Mouse (Mus musculus) heart, embryonic 14.5 days (tissue): ENCODE measurements around the gene Mctp2. TPM values are rescaled to one million over a fixed set of nuclear protein-coding genes. Genes with fewer than 3 reads are reported as not detected.

Experiments
- ATAC-seq: fragments of 200-750 bp; cut with Nextera tagmentation; 2 replicates; pipeline ENCODE4 v1.8.0; 2017; ENCODE audit warnings: low read depth, moderate TSS enrichment; ENCODE audit not compliant: insufficient number of reproducible peaks, insufficient read depth, low FRiP score
- H3K27ac ChIP-seq, 2 experiments: fragments of 200-500 bp in 1 of 2; fragments of 300-500 bp in 1 of 2; sonication (generic) in 1 of 2; replicated peaks in 1 of 2; 2 replicates each; pipeline ENCODE4 v1.5.1; 2012 to 2014; ENCODE audit warnings: low read depth in 2 of 2, low read length in 2 of 2, control low read depth in 1 of 2, mild to moderate bottlenecking in 1 of 2, mixed read lengths in 1 of 2; ENCODE audit not compliant: control insufficient read depth in 1 of 2, insufficient read depth in 1 of 2
- H3K27me3 ChIP-seq: fragments of 300-500 bp; sonication (generic); 2 replicates; pipeline ENCODE4 v1.6.1; 2014; ENCODE audit warnings: mild to moderate bottlenecking, low read length, control low read depth; ENCODE audit not compliant: control insufficient read depth, insufficient read depth
- H3K36me3 ChIP-seq: fragments of 300-500 bp; sonication (generic); 2 replicates; pipeline ENCODE4 v1.6.1; 2014; ENCODE audit warnings: mild to moderate bottlenecking, control low read depth, low read length, mixed read lengths; ENCODE audit not compliant: control insufficient read depth, insufficient read depth
- H3K4me1 ChIP-seq, 2 experiments: fragments of 200-500 bp in 1 of 2; fragments of 300-500 bp in 1 of 2; sonication (generic) in 1 of 2; 2 replicates each; pipeline ENCODE4 v1.6.1; 2012 to 2014; ENCODE audit warnings: low read length in 2 of 2, control low read depth in 1 of 2, mixed read lengths in 1 of 2; ENCODE audit not compliant: control insufficient read depth in 2 of 2, insufficient read depth in 2 of 2
- H3K4me2 ChIP-seq: fragments of 300-500 bp; sonication (generic); 2 replicates; pipeline ENCODE4 v1.6.1; 2014; ENCODE audit warnings: mild to moderate bottlenecking, low read length
- H3K4me3 ChIP-seq, 2 experiments: fragments of 200-500 bp in 1 of 2; fragments of 300-500 bp in 1 of 2; sonication (generic) in 1 of 2; 2 replicates each; pipeline ENCODE4 v1.5.1; 2012 to 2014; ENCODE audit warnings: low read length in 2 of 2, mild to moderate bottlenecking in 2 of 2, control low read depth in 1 of 2, low read depth in 1 of 2, moderate library complexity in 1 of 2; ENCODE audit not compliant: control insufficient read depth in 1 of 2, insufficient read depth in 1 of 2
- H3K9ac ChIP-seq: fragments of 300-500 bp; sonication (generic); 2 replicates; pipeline ENCODE4 v1.6.1; 2014; ENCODE audit warnings: mild to moderate bottlenecking, low read length
- H3K9me3 ChIP-seq: fragments of 300-500 bp; sonication (generic); 2 replicates; pipeline ENCODE4 v1.6.1; 2016; ENCODE audit warnings: low read length, control low read depth; ENCODE audit not compliant: control insufficient read depth
- WGBS: fragments of 180-500 bp; shearing (Covaris S2); extraction: QIAGEN DNeasy Blood & Tissue Kit; methylation state at CpG from one replicate; pipeline ENCODE4 v1.1.7; 2014; 5-methylcytosine and 5-hydroxymethylcytosine counted together
- polyA plus RNA-seq: library from polyadenylated mRNA; unstranded; fragments of >200 nt; fragmentation: Nextera tagmentation; extraction: Ambion mirVana; gene quantifications from 2 replicates; pipeline ENCODE4 v1.2.1, GENCODE M21; 2014

Gene Mctp2
- polyA plus RNA-seq, 1 experiment from 2014 or later = 0.99 TPM

- Histone ChIP-seq H3K9me3 (no peaks in the 10 kb centered on the region), H3K36me3 (no peaks in the 10 kb centered on the region), H3K4me1 (no peaks in the 10 kb centered on the region), H3K9ac (no peak overlapping the region), H3K4me3 (no peak overlapping the region), H3K27ac (no peak overlapping the region), H3K27me3 (no peaks in the 10 kb centered on the region), H3K4me2 (no peak overlapping the region)
- no peak for ATAC-seq
- WGBS = 79% methylated on average over 5 of the region's 5 CpGs
These were observed 90.7 kb downstream of the Mctp2 start for GRCm38 (mm10) chr7:72215563-72216215.

- Histone ChIP-seq H3K27me3 (no peaks in the 10 kb centered on the region), H3K27ac (no peak overlapping the region), H3K36me3 (no peaks in the 10 kb centered on the region), H3K9ac (no peak overlapping the region), H3K4me1 (peaks cover 4 to 10% of the 10 kb centered on the region in 2 experiments; a peak in 1 of 4 replicates), H3K4me3 (no peak overlapping the region), H3K9me3 (no peaks in the 10 kb centered on the region), H3K4me2 (no peak overlapping the region)
- WGBS = 72% methylated on average over 5 of the region's 5 CpGs
- no peak for ATAC-seq
These were observed 96.2 kb downstream of the Mctp2 start for GRCm38 (mm10) chr7:72210201-72210600.

- Histone ChIP-seq H3K27me3 (no peaks in the 10 kb centered on the region), H3K4me3 (no peak overlapping the region), H3K4me2 (no peak overlapping the region), H3K9ac (no peak overlapping the region), H3K36me3 (no peaks in the 10 kb centered on the region), H3K9me3 (no peaks in the 10 kb centered on the region), H3K4me1 (peaks cover 4 to 10% of the 10 kb centered on the region in 2 experiments; a peak in 1 of 4 replicates), H3K27ac (no peak overlapping the region)
- ATAC-seq = no peak
- 55% methylated on average over 5 of the region's 5 CpGs for WGBS
These were observed 97.1 kb downstream of the Mctp2 start for GRCm38 (mm10) chr7:72209296-72209695.

- WGBS = 63% methylated on average over 6 of the region's 6 CpGs
These were observed 99.6 kb downstream of the Mctp2 start for GRCm38 (mm10) chr7:72206841-72207240.

GRCm38 (mm10) chr7:72195709-72196108, 110.7 kb downstream of the Mctp2 start:
- Histone ChIP-seq H3K4me1 (no peaks in the 10 kb centered on the region), H3K9me3 (no peaks in the 10 kb centered on the region), H3K27me3 (no peaks in the 10 kb centered on the region), H3K4me2 (no peak overlapping the region), H3K27ac (no peak overlapping the region), H3K36me3 (no peaks in the 10 kb centered on the region), H3K4me3 (no peak overlapping the region), H3K9ac (no peak overlapping the region)
- no peak for ATAC-seq
- 65% methylated on average over 1 of the region's 1 CpGs for WGBS

More at GRCm38 (mm10) chr7:72206841-72207240, 99.6 kb downstream of the Mctp2 start:
- H3K27me3 ChIP-seq = no peaks in the 10 kb centered on the region
- H3K36me3 ChIP-seq = no peaks in the 10 kb centered on the region
- no peak overlapping the region for H3K4me3 ChIP-seq
- peaks cover 4 to 10% of the 10 kb centered on the region in 2 experiments; a peak in 1 of 4 replicates for H3K4me1 ChIP-seq
- no peak overlapping the region for H3K4me2 ChIP-seq
- ATAC-seq = no peak
- no peak overlapping the region for H3K9ac ChIP-seq
- no peaks in the 10 kb centered on the region for H3K9me3 ChIP-seq
- no peak overlapping the region for H3K27ac ChIP-seq

GRCm38 (mm10) chr7:72193304-72193703, 113.1 kb downstream of the Mctp2 start:
- ATAC-seq = no peak
- Histone ChIP-seq H3K4me2 (no peak overlapping the region), H3K4me3 (no peak overlapping the region), H3K9me3 (no peaks in the 10 kb centered on the region), H3K9ac (no peak overlapping the region), H3K4me1 (no peaks in the 10 kb centered on the region), H3K36me3 (no peaks in the 10 kb centered on the region), H3K27ac (no peak overlapping the region), H3K27me3 (no peaks in the 10 kb centered on the region)
- WGBS = 61% methylated on average over 1 of the region's 1 CpGs

GRCm38 (mm10) chr7:72181651-72182050, 124.8 kb downstream of the Mctp2 start:
- Histone ChIP-seq H3K27me3 (no peaks in the 10 kb centered on the region), H3K4me2 (no peak overlapping the region), H3K9me3 (no peaks in the 10 kb centered on the region), H3K4me3 (no peak overlapping the region), H3K9ac (no peak overlapping the region), H3K27ac (no peak overlapping the region), H3K36me3 (no peaks in the 10 kb centered on the region), H3K4me1 (no peaks in the 10 kb centered on the region)
- WGBS = 80% methylated on average over 5 of the region's 5 CpGs
- ATAC-seq = no peak

GRCm38 (mm10) chr7:72169320-72169719, 137.1 kb downstream of the Mctp2 start:
- Histone ChIP-seq H3K4me2 (no peak overlapping the region), H3K4me3 (no peak overlapping the region), H3K9me3 (no peaks in the 10 kb centered on the region), H3K27me3 (no peaks in the 10 kb centered on the region), H3K9ac (no peak overlapping the region), H3K36me3 (no peaks in the 10 kb centered on the region), H3K4me1 (no peaks in the 10 kb centered on the region), H3K27ac (no peak overlapping the region)
- WGBS = 57% methylated on average over 2 of the region's 2 CpGs
- ATAC-seq = no peak
